Mouse (Mus musculus): ENCODE results near the gene Fam83e. TPM values are rescaled to one million over a fixed set of nuclear protein-coding genes. Genes with fewer than 3 reads are reported as not detected.
A peak's percentile ranks its signal among the peaks of the same experiment; 100 is the strongest.

The Fam83e gene
- polyA plus RNA-seq, 1 experiment from 2014 or later, result 0.80 TPM

- H3K4me1 ChIP-seq (replicated peaks; ENCODE audit: control insufficient read depth, insufficient read depth, low read length), result peaks cover 11% of the 10 kb centered on the region; the same call in 1 of the 2 replicates
- H3K27me3 ChIP-seq (ENCODE audit: control insufficient read depth, insufficient read depth, low read length), result peaks cover 20% of the 10 kb centered on the region
- H3K9ac ChIP-seq (ENCODE audit: low read depth, low read length), result peak within 1 kb of the TSS; percentile 29
- peak within 1 kb of the TSS; percentile 58 for H3K4me2 ChIP-seq (replicated peaks; ENCODE audit: low read depth, low read length)
- H3K4me3 ChIP-seq (ENCODE audit: low read depth, low read length), result peak within 1 kb of the TSS; percentile 33
- no peaks in the 10 kb centered on the region for H3K36me3 ChIP-seq (ENCODE audit: control insufficient read depth, insufficient read depth, low read length)
- peak; percentile 43 for DNase-seq (ENCODE audit: low spot score)
- H3K9me3 ChIP-seq (ENCODE audit: control insufficient read depth, low read length), result no peaks in the 10 kb centered on the region
- WGBS, result 1% methylated on average over 30 of the region's 36 CpGs
- H3K27ac ChIP-seq (ENCODE audit: low read depth, low read length), result no peak within 1 kb of the TSS
- ATAC-seq (ENCODE audit: low FRiP score), result no peak
Measured at GRCm38 (mm10) chr7:45699523-45700141, 21.4 kb upstream of the Fam83e start, which contains the start of gene Car11. Car11 (plus strand) TSS chr7:45699843.

GRCm38 (mm10) chr7:45700301-45701015 lies 20.6 kb upstream of the Fam83e start:
- Histone ChIP-seq H3K4me3 (ENCODE audit: low read depth, low read length) (peak overlapping the region; percentile 33), H3K4me1 (replicated peaks; ENCODE audit: control insufficient read depth, insufficient read depth, low read length) (peaks cover 14% of the 10 kb centered on the region), H3K9me3 (ENCODE audit: control insufficient read depth, low read length) (no peaks in the 10 kb centered on the region), H3K4me2 (replicated peaks; ENCODE audit: low read depth, low read length) (peak overlapping the region; percentile 58), H3K27ac (ENCODE audit: low read depth, low read length) (no peak overlapping the region), H3K27me3 (ENCODE audit: control insufficient read depth, insufficient read depth, low read length) (peaks cover 20% of the 10 kb centered on the region), H3K36me3 (ENCODE audit: control insufficient read depth, insufficient read depth, low read length) (no peaks in the 10 kb centered on the region), H3K9ac (ENCODE audit: low read depth, low read length) (peak overlapping the region; percentile 29)
- ATAC-seq (ENCODE audit: low FRiP score), result peak; percentile 17; the same call in 1 of the 2 replicates
- WGBS, result under 1% methylated on average over 17 of the region's 20 CpGs
- DNase-seq (ENCODE audit: low spot score), result peak; percentile 85

- 29% methylated on average over 11 of the region's 11 CpGs for WGBS
- Histone ChIP-seq H3K4me1 (replicated peaks; ENCODE audit: control insufficient read depth, insufficient read depth, low read length) (peaks cover 18% of the 10 kb centered on the region), H3K27me3 (ENCODE audit: control insufficient read depth, insufficient read depth, low read length) (peaks cover 20% of the 10 kb centered on the region), H3K36me3 (ENCODE audit: control insufficient read depth, insufficient read depth, low read length) (no peaks in the 10 kb centered on the region), H3K9me3 (ENCODE audit: control insufficient read depth, low read length) (no peaks in the 10 kb centered on the region), H3K9ac (ENCODE audit: low read depth, low read length) (peak overlapping the region; percentile 46; the same call in 1 of the 2 replicates), H3K4me3 (ENCODE audit: low read depth, low read length) (peak overlapping the region; percentile 33), H3K4me2 (replicated peaks; ENCODE audit: low read depth, low read length) (peak overlapping the region; percentile 58), H3K27ac (ENCODE audit: low read depth, low read length) (no peak overlapping the region; the same call in 1 of the 2 replicates)
- no peak for DNase-seq (ENCODE audit: low spot score)
- no peak for ATAC-seq (ENCODE audit: low FRiP score)
Measured at GRCm38 (mm10) chr7:45701072-45701471, 19.9 kb upstream of the Fam83e start.

GRCm38 (mm10) chr7:45701607-45702006 lies 19.4 kb upstream of the Fam83e start:
- Histone ChIP-seq H3K27ac (ENCODE audit: low read depth, low read length) (no peak overlapping the region), H3K27me3 (ENCODE audit: control insufficient read depth, insufficient read depth, low read length) (peaks cover 20% of the 10 kb centered on the region), H3K9ac (ENCODE audit: low read depth, low read length) (no peak overlapping the region), H3K4me1 (replicated peaks; ENCODE audit: control insufficient read depth, insufficient read depth, low read length) (peaks cover 23% of the 10 kb centered on the region), H3K4me2 (replicated peaks; ENCODE audit: low read depth, low read length) (no peak overlapping the region; the same call in 1 of the 2 replicates), H3K36me3 (ENCODE audit: control insufficient read depth, insufficient read depth, low read length) (no peaks in the 10 kb centered on the region), H3K9me3 (ENCODE audit: control insufficient read depth, low read length) (no peaks in the 10 kb centered on the region), H3K4me3 (ENCODE audit: low read depth, low read length) (no peak overlapping the region)
- no peak for DNase-seq (ENCODE audit: low spot score)
- no peak for ATAC-seq (ENCODE audit: low FRiP score)
- WGBS, result 83% methylated on average over 11 of the region's 11 CpGs

DNA sequence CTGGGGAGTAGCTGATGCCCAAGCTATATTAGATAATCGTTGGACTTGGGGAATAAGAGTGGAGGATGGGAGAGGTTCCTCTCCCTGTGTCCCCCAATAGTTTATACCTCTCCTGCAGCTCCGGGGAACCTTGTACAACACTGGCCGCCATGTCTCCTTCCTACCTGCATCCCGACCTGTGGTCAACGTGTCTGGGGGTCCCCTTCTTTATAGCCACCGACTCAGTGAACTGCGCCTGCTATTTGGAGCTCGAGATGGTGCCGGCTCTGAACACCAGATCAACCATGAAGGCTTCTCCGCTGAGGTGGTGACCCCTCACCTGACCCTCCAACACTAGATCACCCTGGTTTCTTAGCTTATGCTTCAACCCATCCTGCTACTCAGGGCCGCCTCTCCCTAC lies 18.7 kb upstream of the Fam83e start:
- no peak overlapping the region for H3K27ac ChIP-seq (ENCODE audit: low read depth, low read length)
- H3K36me3 ChIP-seq (ENCODE audit: control insufficient read depth, insufficient read depth, low read length), result no peaks in the 10 kb centered on the region
- H3K9me3 ChIP-seq (ENCODE audit: control insufficient read depth, low read length), result no peaks in the 10 kb centered on the region
- no peak overlapping the region for H3K4me2 ChIP-seq (replicated peaks; ENCODE audit: low read depth, low read length)
- 90% methylated on average over 11 of the region's 11 CpGs for WGBS
- H3K9ac ChIP-seq (ENCODE audit: low read depth, low read length), result no peak overlapping the region
- ATAC-seq (ENCODE audit: low FRiP score), result no peak
- H3K4me3 ChIP-seq (ENCODE audit: low read depth, low read length), result no peak overlapping the region
- peaks cover 24% of the 10 kb centered on the region for H3K4me1 ChIP-seq (replicated peaks; ENCODE audit: control insufficient read depth, insufficient read depth, low read length)
- DNase-seq (ENCODE audit: low spot score), result no peak
- peaks cover 20% of the 10 kb centered on the region for H3K27me3 ChIP-seq (ENCODE audit: control insufficient read depth, insufficient read depth, low read length)

DNA sequence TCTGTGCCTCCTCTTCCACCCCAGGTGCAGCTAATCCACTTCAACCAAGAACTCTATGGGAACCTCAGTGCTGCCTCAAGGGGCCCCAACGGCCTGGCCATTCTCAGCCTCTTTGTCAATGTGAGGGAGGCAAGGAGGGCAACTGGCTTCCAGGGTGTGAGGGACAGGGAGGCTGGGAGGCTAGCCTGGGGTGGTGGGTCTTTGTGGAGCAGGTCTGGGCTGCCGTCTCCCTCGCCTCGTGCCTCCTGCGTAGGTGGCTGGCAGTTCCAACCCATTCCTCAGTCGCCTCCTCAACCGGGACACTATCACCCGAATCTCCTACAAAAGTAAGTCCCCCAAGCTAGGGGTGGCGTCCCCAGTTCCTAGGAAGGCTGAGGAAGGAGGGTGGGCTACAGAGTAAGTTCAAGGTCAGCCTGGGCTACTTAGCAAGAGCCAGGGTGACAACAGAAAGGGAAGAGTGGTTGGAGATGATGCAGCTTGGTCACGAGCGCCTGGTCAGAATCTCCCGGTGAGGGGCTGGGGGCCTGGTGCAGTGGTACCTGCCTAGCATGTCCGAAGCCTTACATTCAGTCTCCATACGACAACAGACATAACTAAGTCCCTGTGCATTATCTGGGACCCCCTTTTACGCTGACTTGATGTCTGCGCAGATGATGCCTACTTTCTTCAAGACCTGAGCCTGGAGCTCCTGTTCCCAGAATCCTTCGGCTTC lies 18.0 kb upstream of the Fam83e start:
- WGBS, result 89% methylated on average over 17 of the region's 17 CpGs
- Histone ChIP-seq H3K4me2 (replicated peaks; ENCODE audit: low read depth, low read length) (no peak overlapping the region), H3K27me3 (ENCODE audit: control insufficient read depth, insufficient read depth, low read length) (peaks cover 20% of the 10 kb centered on the region), H3K9ac (ENCODE audit: low read depth, low read length) (no peak overlapping the region), H3K4me1 (replicated peaks; ENCODE audit: control insufficient read depth, insufficient read depth, low read length) (peaks cover 30% of the 10 kb centered on the region), H3K9me3 (ENCODE audit: control insufficient read depth, low read length) (no peaks in the 10 kb centered on the region), H3K36me3 (ENCODE audit: control insufficient read depth, insufficient read depth, low read length) (no peaks in the 10 kb centered on the region), H3K4me3 (ENCODE audit: low read depth, low read length) (no peak overlapping the region), H3K27ac (ENCODE audit: low read depth, low read length) (no peak overlapping the region)
- ATAC-seq (ENCODE audit: low FRiP score), result no peak
- no peak for DNase-seq (ENCODE audit: low spot score)

GRCm38 (mm10) chr7:45703521-45704033 lies 17.4 kb upstream of the Fam83e start:
- peak overlapping the region; percentile 95 for H3K4me2 ChIP-seq (replicated peaks; ENCODE audit: low read depth, low read length)
- peak overlapping the region; percentile 50; the same call in 1 of the 2 replicates for H3K9ac ChIP-seq (ENCODE audit: low read depth, low read length)
- H3K4me1 ChIP-seq (replicated peaks; ENCODE audit: control insufficient read depth, insufficient read depth, low read length), result peaks cover 35% of the 10 kb centered on the region
- H3K36me3 ChIP-seq (ENCODE audit: control insufficient read depth, insufficient read depth, low read length), result no peaks in the 10 kb centered on the region
- peak overlapping the region; percentile 39 for H3K4me3 ChIP-seq (ENCODE audit: low read depth, low read length)
- H3K27ac ChIP-seq (ENCODE audit: low read depth, low read length), result peak overlapping the region; percentile 81
- no peaks in the 10 kb centered on the region for H3K9me3 ChIP-seq (ENCODE audit: control insufficient read depth, low read length)
- 45% methylated on average over 12 of the region's 12 CpGs for WGBS
- H3K27me3 ChIP-seq (ENCODE audit: control insufficient read depth, insufficient read depth, low read length), result peaks cover 18% of the 10 kb centered on the region
- DNase-seq (ENCODE audit: low spot score), result no peak
- no peak for ATAC-seq (ENCODE audit: low FRiP score)

DNA sequence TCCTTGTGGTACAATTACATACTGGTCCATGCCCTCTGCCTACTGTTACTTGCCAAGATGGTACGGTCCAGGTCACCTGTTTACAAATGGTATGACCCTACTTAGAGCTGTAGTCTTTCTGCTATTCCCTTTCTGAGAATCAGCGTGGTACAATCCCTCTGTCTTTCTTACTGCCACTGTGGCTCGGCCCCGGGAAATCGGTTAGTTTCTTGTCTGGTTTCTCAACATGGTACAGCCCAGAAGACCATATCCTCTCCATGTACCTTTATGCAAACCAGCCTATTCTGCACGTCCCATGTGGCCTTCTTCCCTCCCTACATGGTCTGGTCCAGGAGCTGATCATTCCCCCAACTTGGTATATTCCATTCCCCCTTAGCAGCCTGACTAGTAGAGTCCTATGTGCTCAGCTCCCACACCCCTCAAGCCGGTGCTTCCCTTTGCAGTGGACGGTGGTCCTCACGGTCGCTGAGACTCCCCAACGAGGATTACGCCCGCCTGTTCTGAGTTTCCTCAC lies 16.9 kb upstream of the Fam83e start:
- peak overlapping the region; percentile 81 for H3K27ac ChIP-seq (ENCODE audit: low read depth, low read length)
- no peaks in the 10 kb centered on the region for H3K36me3 ChIP-seq (ENCODE audit: control insufficient read depth, insufficient read depth, low read length)
- H3K9me3 ChIP-seq (ENCODE audit: control insufficient read depth, low read length), result no peaks in the 10 kb centered on the region
- peak overlapping the region; percentile 50; the same call in 1 of the 2 replicates for H3K9ac ChIP-seq (ENCODE audit: low read depth, low read length)
- DNase-seq (ENCODE audit: low spot score) (peak; percentile 80), ATAC-seq (ENCODE audit: low FRiP score) (peak; percentile 62)
- H3K4me1 ChIP-seq (replicated peaks; ENCODE audit: control insufficient read depth, insufficient read depth, low read length), result peaks cover 39% of the 10 kb centered on the region
- H3K4me2 ChIP-seq (replicated peaks; ENCODE audit: low read depth, low read length), result peak overlapping the region; percentile 95
- peaks cover 13% of the 10 kb centered on the region for H3K27me3 ChIP-seq (ENCODE audit: control insufficient read depth, insufficient read depth, low read length)
- WGBS, result 1% methylated on average over 13 of the region's 13 CpGs
- H3K4me3 ChIP-seq (ENCODE audit: low read depth, low read length), result peak overlapping the region; percentile 39

Measured in hindbrain, embryonic 11.5 days (tissue).